Mouse (Mus musculus): ENCODE measurements around the gene Khdrbs2. TPM values are rescaled to one million over a fixed set of nuclear protein-coding genes. Genes with fewer than 3 reads are reported as not detected.

Gene Khdrbs2
- polyA plus RNA-seq, 1 experiment = not detected

- TF ChIP-seq GATA1 (IDR thresholded peaks at IDR 0.05; ENCODE audit: low read length) = no peak
Measured at GRCm38 (mm10) chr1:32632415-32633354, 460.2 kb downstream of the Khdrbs2 start.

GRCm38 (mm10) chr1:32633404-32633803, 460.9 kb downstream of the Khdrbs2 start:
- TF ChIP-seq GATA1 (IDR thresholded peaks at IDR 0.05; ENCODE audit: low read length) = no peak

GRCm38 (mm10) chr1:32639118-32639517, 466.6 kb downstream of the Khdrbs2 start:
- TF ChIP-seq GATA1 (IDR thresholded peaks at IDR 0.05; ENCODE audit: low read length) = no peak

DNA sequence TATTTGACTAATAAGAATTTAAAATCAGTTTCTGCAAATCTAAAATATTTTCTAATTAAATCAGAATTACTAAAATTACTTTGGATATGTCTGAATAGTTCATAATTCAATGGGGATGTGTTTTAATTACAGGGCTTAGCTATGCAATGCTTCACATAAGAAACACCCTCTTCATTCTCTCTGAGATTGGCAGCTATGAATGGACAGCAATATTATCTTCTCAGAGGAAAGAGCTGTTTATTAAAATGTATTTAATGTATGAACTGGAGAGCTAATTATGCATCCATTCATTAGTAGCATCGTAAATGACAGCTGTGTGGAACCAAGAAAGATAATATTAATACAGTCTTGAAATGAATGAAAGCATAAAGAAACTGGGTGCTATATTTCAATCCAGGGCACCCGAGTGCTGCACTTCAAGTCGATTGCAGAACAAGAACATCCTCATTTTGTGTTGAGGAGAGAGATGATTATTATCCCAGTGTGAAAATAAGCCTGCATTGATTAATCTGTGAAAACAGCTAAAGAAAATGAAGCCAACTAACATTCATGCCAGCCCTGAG, 477.2 kb downstream of the Khdrbs2 start:
- no peak for TF ChIP-seq GATA1 (IDR thresholded peaks at IDR 0.05; ENCODE audit: low read length)

DNA sequence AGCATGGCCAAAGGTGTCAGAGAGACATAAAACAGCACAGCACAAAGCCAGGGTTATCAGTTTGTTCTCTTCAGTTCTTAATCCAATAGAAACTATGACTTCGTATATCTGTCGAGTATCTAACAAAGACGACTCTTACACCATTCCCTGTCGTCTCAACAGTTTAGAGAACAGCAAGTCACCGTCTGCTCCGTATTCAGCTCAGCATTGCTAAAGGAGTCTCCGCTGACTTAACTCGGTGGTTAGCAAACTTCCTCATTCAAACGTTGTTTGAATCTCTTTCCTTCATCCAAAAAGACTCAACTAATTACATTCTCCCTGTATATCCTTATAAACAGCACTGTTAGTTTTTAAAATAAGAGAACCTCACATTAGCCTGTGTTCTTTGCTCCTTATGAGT, 521.3 kb downstream of the Khdrbs2 start:
- TF ChIP-seq GATA1 (IDR thresholded peaks at IDR 0.05; ENCODE audit: low read length) = no peak

DNA sequence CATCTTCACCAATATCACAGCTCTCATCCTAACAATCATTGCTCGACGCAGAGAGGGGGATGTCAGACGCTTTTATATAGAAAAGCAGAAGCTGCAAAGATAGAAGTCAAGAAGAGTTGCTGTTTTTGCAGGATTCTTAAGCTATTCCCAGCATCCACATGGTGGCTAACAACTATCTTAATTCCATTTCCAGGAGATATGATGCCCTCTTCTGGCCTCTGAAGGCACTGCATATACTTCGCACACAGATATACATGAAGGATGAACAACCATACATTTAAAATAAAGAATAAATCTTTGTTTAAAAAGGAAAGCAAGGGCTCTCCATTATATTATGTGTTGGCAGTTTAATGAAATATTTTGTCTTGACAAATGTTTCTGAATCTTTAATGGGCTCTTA, 527.6 kb downstream of the Khdrbs2 start:
- no peak for TF ChIP-seq GATA1 (IDR thresholded peaks at IDR 0.05; ENCODE audit: low read length)

DNA sequence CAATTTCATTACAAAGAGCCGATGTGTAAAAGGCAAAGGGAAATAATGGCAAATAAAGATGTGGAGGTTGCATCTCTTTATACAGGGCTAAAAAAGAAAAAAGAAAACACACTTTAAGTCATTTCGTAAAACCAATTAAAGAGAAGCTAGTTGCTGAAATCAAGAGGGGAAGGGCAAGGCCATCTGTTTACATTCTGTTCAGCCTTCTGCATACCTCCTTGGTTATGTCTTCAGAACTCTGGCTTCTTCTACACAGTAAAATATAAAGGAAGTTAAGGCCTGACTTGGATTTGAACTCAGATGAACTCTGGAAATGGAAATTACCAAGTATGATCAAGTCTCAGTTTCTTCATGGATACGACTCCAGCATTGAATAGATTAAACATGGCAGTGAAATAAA, 528.8 kb downstream of the Khdrbs2 start:
- no peak for TF ChIP-seq GATA1 (IDR thresholded peaks at IDR 0.05; ENCODE audit: low read length)
